Mouse (Mus musculus): ENCODE measurements around the gene Otulin.

GRCm38 (mm10) chr15:27594973-27595372, 35.5 kb downstream of the Otulin start:
- no peak for TF ChIP-seq NRF1 (IDR thresholded peaks at IDR 0.05; ENCODE audit: insufficient read depth, low read depth, low read length, poor library complexity, severe bottlenecking)
- no peak for TF ChIP-seq CTCF (IDR thresholded peaks at IDR 0.05 in 2 of 3, conservative IDR thresholded peaks at IDR 0.05 in 1 of 3; ENCODE audit: control insufficient read depth in 1 of 3, insufficient read depth in 1 of 3, low read depth in 2 of 3, low read length in 3 of 3, poor library complexity in 1 of 3, severe bottlenecking in 1 of 3)
- no peak for TF ChIP-seq CHD1 (IDR thresholded peaks at IDR 0.05; ENCODE audit: low read depth, low read length)
- TF ChIP-seq POLR2A (IDR thresholded peaks at IDR 0.05; ENCODE audit: control insufficient read depth in 1 of 2, insufficient read depth in 1 of 2, low read depth in 1 of 2, low read length in 2 of 2, poor library complexity in 1 of 2), result no peak
- TF ChIP-seq USF1 (IDR thresholded peaks at IDR 0.05; ENCODE audit: low read depth, low read length), result no peak
- no peak for TF ChIP-seq EP300 (IDR thresholded peaks at IDR 0.05; ENCODE audit: low read depth in 1 of 2, low read length in 2 of 2)
- TF ChIP-seq TBP (IDR thresholded peaks at IDR 0.05; ENCODE audit: low read depth, low read length), result no peak
- no peak for TF ChIP-seq MAX (IDR thresholded peaks at IDR 0.05; ENCODE audit: low read length)
- no peak for TF ChIP-seq CHD2 (IDR thresholded peaks at IDR 0.05; ENCODE audit: low read length)

All from MEL (cell line).